Mouse (Mus musculus): ENCODE data around the gene Rbm25. TPM values are rescaled to one million over a fixed set of nuclear protein-coding genes. Genes with fewer than 3 reads are reported as not detected.
A peak's percentile ranks its signal among the peaks of the same experiment; 100 is the strongest.

The Rbm25 gene
- polyA plus RNA-seq, 1 experiment from 2014 or later, result 82.1 TPM

DNA sequence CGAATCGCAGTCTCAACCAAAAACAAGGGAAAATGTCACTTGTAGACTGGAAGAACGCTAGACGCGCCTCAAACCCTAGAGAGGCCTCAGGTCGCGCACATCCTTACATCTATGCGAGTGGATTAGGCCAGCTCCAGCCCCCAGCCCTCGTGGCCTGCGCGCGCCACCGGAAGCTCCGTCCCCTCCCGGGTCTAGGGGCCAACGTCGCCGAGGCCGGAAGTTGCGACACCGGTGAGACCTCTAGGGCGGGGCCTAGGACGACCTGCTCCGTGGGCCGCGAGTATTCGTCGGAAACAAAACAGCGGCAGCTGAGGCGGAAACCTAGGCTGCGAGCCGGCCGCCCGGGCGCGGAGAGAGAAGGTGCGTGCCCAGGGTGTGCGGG is 56.9 kb downstream of the Rbm25 start, which contains the start of gene Psen1:
Gene Psen1, plus strand, starts transcription at position 219 of the 382 bp plus-strand sequence.
- Histone ChIP-seq H3K4me1 (ENCODE audit: control insufficient read depth, low read depth, low read length) (peaks cover 12% of the 10 kb centered on the region), H3K4me3 (ENCODE audit: low read depth, low read length) (peak within 1 kb of the TSS; percentile 98), H3K9me3 (replicated peaks; ENCODE audit: control insufficient read depth, low read length) (no peaks in the 10 kb centered on the region), H3K27ac (ENCODE audit: low read length) (peak within 1 kb of the TSS; percentile 98), H3K27me3 (ENCODE audit: control insufficient read depth, insufficient read depth, low read depth, low read length) (no peaks in the 10 kb centered on the region), H3K4me2 (ENCODE audit: low read depth, low read length) (peak within 1 kb of the TSS; percentile 84), H3K36me3 (ENCODE audit: control insufficient read depth, insufficient read depth) (no peaks in the 10 kb centered on the region; the same call in 1 of the 2 replicates), H3K9ac (ENCODE audit: low read depth, low read length) (peak within 1 kb of the TSS; percentile 96)
- under 1% methylated on average over 38 of the region's 38 CpGs for WGBS (ENCODE audit: insufficient replicate concordance)
- ATAC-seq (ENCODE audit: low read depth), result peak; percentile 97

DNA sequence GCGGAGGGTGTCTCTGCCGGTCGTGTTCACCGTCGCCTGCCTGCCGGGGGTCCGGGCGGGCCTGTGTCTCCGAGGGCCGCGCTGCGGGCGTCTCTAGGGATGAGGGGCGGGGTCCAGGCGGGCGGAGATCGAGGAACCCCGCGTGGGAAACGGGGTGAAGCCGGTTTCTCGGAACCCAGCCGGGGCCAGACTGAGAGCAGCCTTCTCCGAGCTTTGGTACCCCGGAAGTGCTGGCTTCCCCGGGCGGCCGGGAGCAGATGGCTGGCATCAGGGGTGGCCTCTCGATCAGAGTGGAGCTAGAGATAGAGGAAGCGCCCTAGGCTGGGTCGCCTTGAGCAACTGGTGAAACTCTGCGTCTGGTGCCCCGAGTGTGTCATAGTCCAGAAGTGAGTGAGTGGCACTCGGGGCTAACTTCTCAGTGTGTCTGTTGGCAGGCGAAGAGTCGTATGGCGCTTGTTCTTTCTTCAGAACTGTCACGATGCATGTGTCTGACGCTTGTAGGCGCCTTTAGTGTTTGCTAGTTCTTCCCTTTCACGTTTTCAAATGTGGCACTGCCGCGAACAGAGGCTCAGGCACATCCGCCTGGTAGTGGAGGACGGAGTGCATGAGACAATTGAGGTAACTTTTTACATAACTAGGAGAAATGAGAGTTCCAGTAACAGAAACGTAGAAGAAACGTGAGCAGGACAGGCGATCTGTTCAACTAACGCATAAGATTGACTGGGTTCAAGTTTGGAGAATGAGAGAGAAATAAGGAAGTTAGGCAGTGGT is 57.5 kb downstream of the Rbm25 start:
- WGBS (ENCODE audit: insufficient replicate concordance), result 0% methylated on average over 49 of the region's 49 CpGs
- peak overlapping the region; percentile 98 for H3K27ac ChIP-seq (ENCODE audit: low read length)
- peak overlapping the region; percentile 98 for H3K4me3 ChIP-seq (ENCODE audit: low read depth, low read length)
- no peaks in the 10 kb centered on the region; the same call in 1 of the 2 replicates for H3K36me3 ChIP-seq (ENCODE audit: control insufficient read depth, insufficient read depth)
- H3K9ac ChIP-seq (ENCODE audit: low read depth, low read length), result peak overlapping the region; percentile 96
- ATAC-seq (ENCODE audit: low read depth), result peak; percentile 77
- H3K9me3 ChIP-seq (replicated peaks; ENCODE audit: control insufficient read depth, low read length), result no peaks in the 10 kb centered on the region
- H3K27me3 ChIP-seq (ENCODE audit: control insufficient read depth, insufficient read depth, low read depth, low read length), result no peaks in the 10 kb centered on the region
- H3K4me1 ChIP-seq (ENCODE audit: control insufficient read depth, low read depth, low read length), result peaks cover 12% of the 10 kb centered on the region
- peak overlapping the region; percentile 84 for H3K4me2 ChIP-seq (ENCODE audit: low read depth, low read length)

DNA sequence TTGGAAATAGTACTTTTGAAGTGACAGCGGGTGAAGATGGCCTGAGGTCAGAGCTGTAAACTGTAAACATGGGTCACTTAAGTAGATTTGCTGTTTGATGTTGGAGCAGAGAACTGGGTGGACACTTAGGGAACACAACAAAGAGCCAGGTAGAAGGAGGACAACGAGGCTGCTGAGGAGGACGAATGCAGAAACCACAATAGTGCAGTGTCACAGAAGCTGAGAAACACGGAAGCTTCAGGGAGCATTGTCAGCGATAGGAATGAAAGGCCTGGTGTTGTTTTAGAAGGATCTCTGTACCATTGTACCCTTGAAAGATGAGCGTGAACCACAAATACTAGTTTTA is 58.0 kb downstream of the Rbm25 start:
- peak overlapping the region; percentile 98 for H3K27ac ChIP-seq (ENCODE audit: low read length)
- H3K9ac ChIP-seq (ENCODE audit: low read depth, low read length), result peak overlapping the region; percentile 96
- peak overlapping the region; percentile 84 for H3K4me2 ChIP-seq (ENCODE audit: low read depth, low read length)
- 5% methylated on average over 6 of the region's 6 CpGs for WGBS (ENCODE audit: insufficient replicate concordance)
- no peaks in the 10 kb centered on the region for H3K9me3 ChIP-seq (replicated peaks; ENCODE audit: control insufficient read depth, low read length)
- ATAC-seq (ENCODE audit: low read depth), result no peak
- no peaks in the 10 kb centered on the region for H3K36me3 ChIP-seq (ENCODE audit: control insufficient read depth, insufficient read depth)
- no peaks in the 10 kb centered on the region for H3K27me3 ChIP-seq (ENCODE audit: control insufficient read depth, insufficient read depth, low read depth, low read length)
- H3K4me1 ChIP-seq (ENCODE audit: control insufficient read depth, low read depth, low read length), result peaks cover 12% of the 10 kb centered on the region
- peak overlapping the region; percentile 98 for H3K4me3 ChIP-seq (ENCODE audit: low read depth, low read length)

DNA sequence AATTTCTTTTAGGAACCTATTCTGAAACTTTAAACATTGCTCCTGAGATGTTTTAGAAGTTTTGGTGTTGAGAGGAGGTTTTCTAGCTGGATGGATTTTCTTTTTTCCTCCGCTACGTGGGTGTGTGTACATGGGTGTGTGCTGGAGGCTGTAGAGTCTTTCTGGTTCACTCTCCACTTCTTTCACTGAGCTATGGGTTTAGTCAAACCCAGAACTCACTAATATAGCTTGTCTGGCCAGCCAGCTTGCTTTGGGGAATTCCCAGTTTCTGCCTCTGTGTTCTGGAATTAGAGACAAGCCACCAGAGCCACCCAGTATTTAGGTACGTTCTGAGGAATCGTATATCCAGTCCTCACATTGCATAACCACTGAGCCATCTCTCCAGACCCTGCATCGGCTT is 63.0 kb downstream of the Rbm25 start:
- no peaks in the 10 kb centered on the region for H3K27me3 ChIP-seq (ENCODE audit: control insufficient read depth, insufficient read depth, low read depth, low read length)
- no peak overlapping the region for H3K9ac ChIP-seq (ENCODE audit: low read depth, low read length)
- 80% methylated on average over 5 of the region's 5 CpGs for WGBS (ENCODE audit: insufficient replicate concordance)
- H3K36me3 ChIP-seq (ENCODE audit: control insufficient read depth, insufficient read depth), result no peaks in the 10 kb centered on the region
- ATAC-seq (ENCODE audit: low read depth), result no peak
- no peak overlapping the region for H3K4me2 ChIP-seq (ENCODE audit: low read depth, low read length)
- no peak overlapping the region for H3K27ac ChIP-seq (ENCODE audit: low read length)
- peaks cover 8% of the 10 kb centered on the region for H3K4me1 ChIP-seq (ENCODE audit: control insufficient read depth, low read depth, low read length)
- H3K4me3 ChIP-seq (ENCODE audit: low read depth, low read length), result no peak overlapping the region
- no peaks in the 10 kb centered on the region for H3K9me3 ChIP-seq (replicated peaks; ENCODE audit: control insufficient read depth, low read length)

DNA sequence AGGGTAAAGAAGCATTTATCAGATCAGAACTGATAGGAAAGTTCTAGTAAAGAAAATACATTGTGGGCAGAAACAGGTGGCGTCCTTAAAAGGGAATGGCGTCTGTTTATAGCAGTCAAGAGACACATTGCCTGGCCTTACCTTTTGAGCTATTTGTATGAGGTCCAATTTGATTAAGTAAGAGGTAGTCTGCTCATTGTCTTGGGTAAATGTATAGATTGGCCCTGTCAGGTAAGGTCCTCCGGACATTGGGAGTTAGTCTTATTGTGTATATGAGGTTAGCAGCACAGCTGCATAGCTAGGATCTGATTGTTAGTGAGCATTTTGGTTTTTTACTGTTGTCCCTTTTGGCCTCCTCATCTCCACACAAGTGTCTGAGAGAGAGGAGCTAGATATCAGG is 63.6 kb downstream of the Rbm25 start:
- peaks cover 4% of the 10 kb centered on the region for H3K4me1 ChIP-seq (ENCODE audit: control insufficient read depth, low read depth, low read length)
- H3K4me3 ChIP-seq (ENCODE audit: low read depth, low read length), result no peak overlapping the region
- H3K27ac ChIP-seq (ENCODE audit: low read length), result no peak overlapping the region
- H3K9ac ChIP-seq (ENCODE audit: low read depth, low read length), result no peak overlapping the region
- no peaks in the 10 kb centered on the region for H3K36me3 ChIP-seq (ENCODE audit: control insufficient read depth, insufficient read depth)
- H3K9me3 ChIP-seq (replicated peaks; ENCODE audit: control insufficient read depth, low read length), result no peaks in the 10 kb centered on the region
- no peak overlapping the region for H3K4me2 ChIP-seq (ENCODE audit: low read depth, low read length)
- no peak for ATAC-seq (ENCODE audit: low read depth)
- H3K27me3 ChIP-seq (ENCODE audit: control insufficient read depth, insufficient read depth, low read depth, low read length), result no peaks in the 10 kb centered on the region
- WGBS (ENCODE audit: insufficient replicate concordance), result 82% methylated on average over 3 of the region's 3 CpGs

DNA sequence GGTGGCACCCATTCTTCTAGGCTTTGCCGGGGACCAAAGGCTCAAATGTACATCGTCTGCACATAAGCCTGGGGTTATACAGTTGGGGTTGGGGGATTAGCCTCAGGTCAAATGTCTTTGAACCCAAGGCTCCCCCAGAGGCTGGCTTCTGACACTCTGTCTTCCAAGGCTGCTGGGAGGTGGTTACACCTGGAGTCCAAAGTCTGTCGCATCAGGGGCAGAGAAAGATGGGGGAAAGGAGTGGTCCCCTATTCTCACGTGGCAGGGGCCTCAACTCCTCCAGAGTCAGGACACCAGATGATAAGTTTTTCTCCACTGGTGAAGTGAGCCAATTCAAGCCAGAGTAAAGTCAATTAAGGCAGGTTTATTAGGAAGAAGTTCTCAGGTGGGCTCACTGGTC is 67.6 kb downstream of the Rbm25 start:
- 76% methylated on average over 4 of the region's 4 CpGs for WGBS (ENCODE audit: insufficient replicate concordance)
- Histone ChIP-seq H3K36me3 (ENCODE audit: control insufficient read depth, insufficient read depth) (no peaks in the 10 kb centered on the region), H3K27ac (ENCODE audit: low read length) (no peak overlapping the region), H3K4me3 (ENCODE audit: low read depth, low read length) (no peak overlapping the region), H3K4me2 (ENCODE audit: low read depth, low read length) (no peak overlapping the region), H3K27me3 (ENCODE audit: control insufficient read depth, insufficient read depth, low read depth, low read length) (no peaks in the 10 kb centered on the region), H3K4me1 (ENCODE audit: control insufficient read depth, low read depth, low read length) (no peaks in the 10 kb centered on the region), H3K9ac (ENCODE audit: low read depth, low read length) (no peak overlapping the region), H3K9me3 (replicated peaks; ENCODE audit: control insufficient read depth, low read length) (no peaks in the 10 kb centered on the region)
- no peak for ATAC-seq (ENCODE audit: low read depth)

DNA sequence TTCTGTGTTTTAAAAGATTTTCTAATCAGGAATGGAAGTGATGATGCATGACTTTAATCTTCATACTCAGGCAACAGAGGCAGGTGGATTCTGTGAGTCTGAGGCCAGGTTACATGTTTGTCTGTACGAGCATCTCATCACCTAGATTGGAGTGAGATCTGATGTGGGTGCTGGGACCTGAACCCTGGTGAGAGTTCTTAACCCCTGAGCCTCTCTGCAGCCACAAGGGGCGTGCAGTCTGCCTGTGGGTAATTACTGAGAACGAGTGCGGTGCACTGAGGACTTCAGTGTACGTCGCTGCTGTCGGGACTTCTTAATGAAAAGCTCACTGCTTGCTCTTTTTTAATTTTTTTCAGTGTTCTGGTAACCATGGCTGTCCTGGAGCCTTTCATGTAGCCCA is 70.6 kb downstream of the Rbm25 start:
- H3K4me1 ChIP-seq (ENCODE audit: control insufficient read depth, low read depth, low read length), result no peaks in the 10 kb centered on the region
- no peak for ATAC-seq (ENCODE audit: low read depth)
- no peak overlapping the region for H3K27ac ChIP-seq (ENCODE audit: low read length)
- H3K9me3 ChIP-seq (replicated peaks; ENCODE audit: control insufficient read depth, low read length), result no peaks in the 10 kb centered on the region
- H3K27me3 ChIP-seq (ENCODE audit: control insufficient read depth, insufficient read depth, low read depth, low read length), result no peaks in the 10 kb centered on the region
- 88% methylated on average over 7 of the region's 7 CpGs for WGBS (ENCODE audit: insufficient replicate concordance)
- no peak overlapping the region for H3K9ac ChIP-seq (ENCODE audit: low read depth, low read length)
- H3K36me3 ChIP-seq (ENCODE audit: control insufficient read depth, insufficient read depth), result no peaks in the 10 kb centered on the region
- H3K4me3 ChIP-seq (ENCODE audit: low read depth, low read length), result no peak overlapping the region
- H3K4me2 ChIP-seq (ENCODE audit: low read depth, low read length), result no peak overlapping the region

DNA sequence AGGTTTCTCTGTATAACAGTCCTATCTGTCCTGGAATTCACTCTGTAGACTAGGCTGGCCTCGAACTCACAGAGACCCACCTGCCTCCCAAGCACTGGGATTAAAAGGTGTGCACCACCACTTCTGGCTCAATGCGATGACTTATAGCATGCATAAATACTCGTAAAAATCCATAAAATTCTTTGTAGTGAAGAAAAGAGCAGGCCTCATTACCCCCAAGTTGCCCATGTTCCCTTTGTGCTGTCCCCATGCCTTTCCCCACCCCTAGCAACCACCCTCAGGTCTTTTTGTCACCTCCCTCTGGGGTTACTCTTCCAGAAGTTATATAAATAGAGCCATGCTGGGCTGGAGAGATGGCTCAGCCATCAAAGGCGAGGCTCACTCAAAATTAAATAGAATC is 71.8 kb downstream of the Rbm25 start:
- ATAC-seq (ENCODE audit: low read depth), result no peak
- 72% methylated on average over 4 of the region's 4 CpGs for WGBS (ENCODE audit: insufficient replicate concordance)
- Histone ChIP-seq H3K36me3 (ENCODE audit: control insufficient read depth, insufficient read depth) (no peaks in the 10 kb centered on the region), H3K4me3 (ENCODE audit: low read depth, low read length) (no peak overlapping the region), H3K4me1 (ENCODE audit: control insufficient read depth, low read depth, low read length) (peaks cover under 1% of the 10 kb centered on the region; the same call in 1 of the 2 replicates), H3K9me3 (replicated peaks; ENCODE audit: control insufficient read depth, low read length) (no peaks in the 10 kb centered on the region), H3K4me2 (ENCODE audit: low read depth, low read length) (no peak overlapping the region), H3K27ac (ENCODE audit: low read length) (no peak overlapping the region), H3K9ac (ENCODE audit: low read depth, low read length) (no peak overlapping the region), H3K27me3 (ENCODE audit: control insufficient read depth, insufficient read depth, low read depth, low read length) (no peaks in the 10 kb centered on the region)

DNA sequence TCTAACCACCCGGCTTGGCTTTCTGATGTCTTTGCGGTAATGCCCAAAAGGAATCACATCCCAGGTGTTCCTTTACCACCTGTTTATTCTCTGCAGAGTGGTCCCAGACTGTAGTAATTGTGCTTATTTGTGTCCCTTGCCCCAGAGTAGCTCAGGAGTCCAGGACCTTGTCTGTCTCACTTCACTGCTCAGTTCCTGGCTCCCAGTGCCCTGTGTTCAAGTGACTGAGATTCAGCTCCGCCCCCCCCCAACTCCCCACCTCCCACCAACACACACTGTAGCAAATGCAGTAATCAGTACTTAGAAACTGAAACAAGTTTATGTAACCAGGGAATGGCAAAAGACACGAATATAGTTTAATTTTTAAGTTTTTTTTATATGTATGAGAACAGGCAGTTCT is 75.9 kb downstream of the Rbm25 start:
- no peaks in the 10 kb centered on the region for H3K9me3 ChIP-seq (replicated peaks; ENCODE audit: control insufficient read depth, low read length)
- no peaks in the 10 kb centered on the region for H3K36me3 ChIP-seq (ENCODE audit: control insufficient read depth, insufficient read depth)
- H3K4me3 ChIP-seq (ENCODE audit: low read depth, low read length), result no peak overlapping the region
- no peak for ATAC-seq (ENCODE audit: low read depth)
- no peaks in the 10 kb centered on the region for H3K27me3 ChIP-seq (ENCODE audit: control insufficient read depth, insufficient read depth, low read depth, low read length)
- H3K4me1 ChIP-seq (ENCODE audit: control insufficient read depth, low read depth, low read length), result peaks cover 12% of the 10 kb centered on the region
- H3K27ac ChIP-seq (ENCODE audit: low read length), result no peak overlapping the region
- no peak overlapping the region for H3K9ac ChIP-seq (ENCODE audit: low read depth, low read length)
- WGBS (ENCODE audit: insufficient replicate concordance), result 83% methylated on average over 4 of the region's 4 CpGs
- no peak overlapping the region for H3K4me2 ChIP-seq (ENCODE audit: low read depth, low read length)
